Mouse (Mus musculus) naive thymus-derived CD4-positive, alpha-beta T cell, adult 2 months (primary cell): Measurements from ENCODE around the gene Amph.
"Not testable (repeated sequence)": the region's sequence is repeated elsewhere in the genome, so short reads cannot be mapped to it uniquely, and the experiment has no call there.

ENCODE experiments used
- DNase-seq: peaks from one replicate; pipeline ENCODE4 v3.0.0-alpha.2; 2011; ENCODE audit warnings: low read depth

The Amph gene

DNA sequence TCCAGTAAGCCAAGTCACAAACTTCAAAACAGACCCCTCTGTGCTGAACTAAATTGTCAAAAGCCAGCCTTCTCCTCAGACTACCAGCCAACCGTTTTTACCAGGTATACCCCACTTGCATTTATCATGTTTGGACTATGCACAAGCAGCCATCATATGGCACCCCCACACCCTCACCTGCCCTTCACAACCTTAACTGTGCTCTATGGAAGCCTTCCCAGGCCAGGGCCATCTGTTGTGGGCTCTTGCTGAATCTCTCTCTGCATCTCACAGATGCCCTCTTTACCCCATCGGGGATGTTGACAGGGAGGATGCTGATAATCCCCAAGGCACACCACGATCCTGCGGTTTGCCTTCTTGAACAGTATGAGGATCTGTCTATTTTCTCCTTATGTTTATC, 77.9 kb downstream of the Amph start:
- no peak for DNase-seq

DNA sequence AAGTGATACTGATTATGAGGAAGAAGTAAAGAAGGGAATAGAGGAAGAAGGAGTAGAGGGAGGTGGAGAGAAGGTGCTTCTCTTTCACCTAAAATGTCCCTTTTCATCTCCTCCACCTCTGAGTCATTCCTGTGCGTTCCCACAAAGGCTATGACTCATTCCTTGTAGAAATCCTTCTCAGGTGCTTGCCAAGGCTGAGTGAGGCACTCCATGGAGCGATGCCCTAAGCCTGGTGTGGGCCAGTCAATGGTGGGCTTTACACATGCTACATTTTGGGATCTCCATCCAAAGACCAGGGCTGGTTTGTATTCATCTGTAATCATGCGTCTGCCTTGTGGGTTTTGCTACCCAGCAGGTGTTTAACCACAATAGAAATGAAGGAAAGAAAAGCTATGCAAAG, 78.9 kb downstream of the Amph start:
- DNase-seq, result no peak

- no peak for DNase-seq
These were observed 79.9 kb downstream of the Amph start for GRCm38 (mm10) chr13:19027766-19028350.

GRCm38 (mm10) chr13:19031916-19032688, 84.1 kb downstream of the Amph start:
- DNase-seq, result no peak

DNA sequence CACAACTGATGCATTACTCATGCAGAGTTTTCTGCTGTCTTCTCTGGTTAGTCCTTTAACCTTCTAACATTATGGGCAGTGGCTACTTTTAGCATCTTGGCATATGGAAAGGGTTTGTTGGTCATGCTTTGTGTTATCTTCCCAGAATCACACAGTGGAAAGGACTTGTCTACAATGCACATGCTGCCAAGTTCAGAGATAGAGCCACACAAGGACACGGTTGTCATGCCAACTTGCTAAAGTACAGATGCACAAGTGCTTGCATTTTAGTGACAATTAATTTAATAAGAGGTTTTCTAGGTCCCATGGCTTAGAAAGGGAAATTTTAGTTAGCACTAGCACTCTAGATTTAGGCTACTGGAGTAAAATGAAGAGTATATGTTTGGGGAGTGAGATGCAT, 104.1 kb downstream of the Amph start:
- DNase-seq, result no peak

DNA sequence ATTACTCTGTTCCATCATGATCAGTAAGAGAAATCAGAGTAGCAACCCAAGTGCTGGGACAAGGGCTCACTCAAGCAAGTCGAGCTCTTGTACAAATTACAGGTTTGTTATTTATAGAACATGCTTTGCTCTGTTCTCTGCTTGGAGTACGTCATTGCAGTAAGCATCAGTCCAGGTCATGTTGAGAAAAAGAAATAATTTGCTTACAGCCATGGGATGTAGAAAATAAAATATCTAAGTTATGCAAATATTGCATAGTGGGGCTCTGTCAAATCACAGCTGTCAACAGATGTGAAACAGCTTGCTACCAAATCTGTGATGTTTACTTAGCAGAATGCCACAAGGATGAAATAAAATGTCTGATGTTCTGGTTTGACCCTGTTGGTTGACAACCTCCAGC, 106.5 kb downstream of the Amph start:
- DNase-seq, result no peak

DNA sequence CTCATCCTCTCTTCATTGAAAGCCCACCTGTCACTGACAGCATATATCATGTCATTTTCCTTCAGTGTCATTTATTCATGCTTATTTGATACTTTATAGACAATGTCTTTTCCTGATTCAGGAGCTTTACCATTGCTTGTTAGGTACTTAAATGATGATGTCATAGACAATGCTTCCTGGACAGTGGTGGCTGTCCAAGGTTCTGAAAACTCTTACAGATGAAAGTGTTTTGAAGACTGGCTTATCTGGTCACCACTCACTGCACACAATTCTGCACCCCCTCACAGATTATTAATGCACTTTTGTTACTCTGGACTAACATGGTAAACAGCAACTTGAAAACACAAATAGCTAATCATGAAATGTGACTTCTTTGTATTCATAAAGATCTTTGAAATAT, 124.3 kb downstream of the Amph start:
- no peak for DNase-seq

- no peak for DNase-seq
These were observed 129.4 kb downstream of the Amph start for GRCm38 (mm10) chr13:19077427-19077826.

GRCm38 (mm10) chr13:19081932-19082331, 133.9 kb downstream of the Amph start:
- no peak for DNase-seq

DNA sequence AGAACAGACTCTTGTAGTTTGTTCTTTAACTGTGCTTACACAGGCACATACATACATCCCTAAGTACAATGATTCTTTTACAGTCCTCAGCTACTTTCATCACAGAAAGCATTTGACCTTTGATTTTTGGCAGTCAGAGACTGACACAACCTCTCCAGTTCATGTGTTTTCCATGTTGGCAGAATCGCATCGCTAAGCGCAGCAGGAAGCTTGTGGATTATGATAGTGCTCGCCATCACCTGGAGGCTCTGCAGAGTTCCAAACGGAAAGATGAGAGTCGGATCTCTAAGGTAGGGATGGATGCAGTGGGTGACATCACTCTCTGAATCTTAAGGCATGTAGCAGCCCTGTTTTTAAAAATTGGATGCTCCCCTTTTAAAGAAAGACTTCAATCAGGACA, 146.6 kb downstream of the Amph start:
- no peak for DNase-seq

DNA sequence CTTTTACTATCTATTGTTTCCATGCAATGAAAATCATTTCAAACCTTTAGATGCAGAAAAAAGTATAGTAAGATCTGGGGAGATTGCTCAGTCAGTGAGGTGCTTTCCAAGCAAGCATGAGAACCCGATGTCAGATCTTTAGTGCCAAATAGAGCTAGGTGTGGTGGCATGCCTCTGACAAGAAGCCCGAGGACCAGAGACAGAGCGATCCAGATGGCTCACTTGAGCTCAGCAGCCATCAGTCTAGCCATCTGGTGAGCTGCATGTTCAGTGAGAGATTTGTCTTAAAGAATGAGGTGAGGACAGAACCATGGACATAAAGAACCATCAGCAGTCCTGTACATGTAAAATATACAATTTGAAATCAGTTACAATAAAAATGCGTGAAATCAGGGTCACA, 149.1 kb downstream of the Amph start:
- DNase-seq, result no peak

DNA sequence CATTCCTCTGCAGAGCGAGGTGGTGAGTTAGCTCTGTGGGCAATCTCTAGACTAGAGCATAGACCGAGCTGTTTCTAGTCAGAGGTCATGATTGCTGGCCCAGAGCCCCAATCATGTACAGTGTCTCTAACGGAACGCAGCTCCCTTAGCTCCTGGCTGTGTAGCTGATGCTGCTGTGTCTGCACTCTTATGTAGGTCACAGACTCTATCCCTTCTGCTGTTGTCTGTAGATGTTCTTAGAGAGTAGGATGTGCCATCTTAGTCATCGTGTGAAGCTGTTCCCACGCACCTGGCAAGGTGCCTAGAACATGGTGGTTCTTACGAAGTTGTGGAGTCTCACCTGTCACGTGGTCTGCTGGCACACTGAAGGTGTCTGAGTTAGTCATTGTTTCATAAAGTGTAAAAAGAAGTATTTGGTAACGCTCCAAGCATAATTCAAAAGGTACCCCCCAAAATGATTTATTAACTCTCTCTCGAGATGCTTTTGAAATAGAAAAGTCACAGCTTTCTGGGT, 153.9 kb downstream of the Amph start:
- no peak for DNase-seq

- no peak for DNase-seq
These were observed 158.4 kb downstream of the Amph start for GRCm38 (mm10) chr13:19106418-19106817.

- DNase-seq, result no peak
These were observed 161.3 kb downstream of the Amph start for GRCm38 (mm10) chr13:19109331-19109730.

DNA sequence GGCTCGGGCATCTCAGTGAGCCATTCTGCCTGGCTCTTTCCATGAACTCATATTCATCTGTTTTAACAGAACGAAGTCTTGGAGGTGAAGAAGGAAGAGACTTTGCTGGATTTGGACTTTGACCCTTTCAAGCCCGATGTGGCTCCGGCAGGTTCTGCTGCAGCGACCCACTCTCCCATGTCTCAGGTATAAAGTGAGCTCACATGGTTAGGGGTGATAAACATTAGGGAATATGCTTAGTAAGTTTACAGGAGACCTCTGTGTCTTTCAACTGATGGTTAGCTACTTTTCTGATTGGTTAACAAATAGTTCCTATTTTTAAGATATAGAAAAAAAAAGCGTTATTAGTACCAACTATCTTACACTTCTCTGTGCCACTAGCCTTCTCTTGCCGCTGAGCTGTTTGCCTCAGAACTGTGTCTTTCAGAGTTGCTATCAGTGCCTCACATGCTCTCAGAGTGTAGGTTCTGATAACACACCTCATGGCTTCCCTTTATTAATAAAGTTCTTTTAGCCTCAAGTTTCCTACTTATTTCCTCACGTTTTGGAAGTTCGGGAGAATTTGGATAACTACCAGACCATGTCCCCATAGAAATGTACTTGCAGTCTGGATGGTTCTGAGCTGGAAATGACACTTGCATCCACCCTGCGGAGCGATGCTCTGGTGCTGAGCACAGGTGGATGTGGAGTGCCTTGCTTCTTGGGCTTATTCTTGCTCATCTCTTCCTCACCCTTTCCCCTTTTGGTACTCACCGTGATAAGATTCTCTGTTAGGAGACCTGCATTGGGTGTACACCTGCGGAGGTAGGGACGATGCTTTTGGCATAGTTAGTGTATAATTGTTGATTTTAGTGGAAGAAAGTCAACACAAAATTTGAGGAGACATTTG, 165.3 kb downstream of the Amph start:
- no peak for DNase-seq

- DNase-seq, result not testable (repeated sequence)
These were observed 166.8 kb downstream of the Amph start for GRCm38 (mm10) chr13:19114761-19115160.

DNA sequence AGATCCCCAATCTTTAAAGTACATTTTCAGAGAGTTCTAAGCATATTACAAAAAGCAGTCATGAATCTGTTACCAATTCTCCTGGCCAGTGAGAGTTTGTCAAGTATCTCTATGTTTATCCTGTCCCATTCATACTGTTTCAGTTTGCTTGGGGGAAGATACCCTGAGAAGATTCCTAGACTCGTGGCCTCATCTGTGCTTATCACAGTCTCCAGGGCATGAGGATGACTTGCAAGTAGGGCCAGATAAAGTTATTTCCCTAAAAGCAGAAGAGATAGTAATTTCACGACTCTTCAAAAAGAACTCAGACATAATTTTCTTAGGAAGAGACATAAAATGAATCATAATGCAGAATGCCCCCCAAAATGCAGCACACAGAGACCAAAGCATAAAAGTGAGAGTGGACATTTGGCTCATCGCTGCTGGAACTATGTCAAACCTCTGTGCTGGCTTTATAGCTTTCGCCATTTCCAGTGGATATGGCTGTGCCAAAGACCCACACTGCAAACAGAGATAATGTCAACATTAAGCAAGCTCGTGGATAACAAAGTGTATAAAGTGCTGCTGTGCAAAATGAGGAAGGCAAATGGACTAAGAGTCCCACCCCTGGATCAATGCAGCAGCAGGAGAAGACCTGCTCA, 179.0 kb downstream of the Amph start:
- DNase-seq, result no peak

- DNase-seq, result peak; percentile 42
These were observed 185.8 kb downstream of the Amph start for GRCm38 (mm10) chr13:19133833-19134232.

DNA sequence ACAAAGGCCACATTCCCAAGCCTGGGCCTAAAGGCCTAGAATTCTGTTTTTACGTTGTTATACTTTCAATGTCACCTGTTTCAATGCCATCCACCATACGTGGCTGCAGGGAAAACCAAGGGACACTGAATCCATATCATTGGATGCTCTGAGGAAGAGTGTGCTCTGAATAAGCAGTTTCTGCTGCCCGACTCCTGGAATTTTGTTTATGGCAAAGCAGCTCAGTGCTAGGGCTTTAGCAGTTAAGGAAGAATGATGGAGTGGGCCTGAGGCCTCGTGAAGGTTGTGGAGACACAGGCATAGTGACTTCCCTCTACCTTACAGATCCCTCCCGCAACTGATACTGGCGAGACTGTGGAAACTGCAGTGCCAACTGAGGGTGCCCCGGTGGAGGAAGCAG, 189.2 kb downstream of the Amph start:
- DNase-seq, result no peak

- no peak for DNase-seq
These were observed 189.9 kb downstream of the Amph start for GRCm38 (mm10) chr13:19137932-19138331.

DNA sequence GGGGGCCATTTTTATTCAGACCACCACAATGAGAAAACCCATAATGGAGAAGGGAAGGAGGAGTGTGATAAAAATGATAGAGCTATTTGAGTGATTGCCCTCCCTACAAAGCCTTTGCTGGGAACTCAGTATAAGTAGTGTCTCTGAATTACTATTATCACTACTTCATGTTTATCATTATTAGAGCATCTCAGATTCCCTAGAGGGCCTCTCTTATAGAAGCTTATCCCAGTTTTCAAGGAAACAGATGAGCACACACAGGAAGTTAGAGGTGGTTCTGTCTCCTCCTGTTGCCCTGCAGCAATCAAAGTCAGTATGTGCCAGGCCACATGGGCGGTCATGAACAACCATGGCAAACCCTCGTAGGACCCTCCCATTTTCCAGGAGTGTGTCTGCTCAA, 190.5 kb downstream of the Amph start:
- DNase-seq, result no peak

GRCm38 (mm10) chr13:19139104-19139503, 191.1 kb downstream of the Amph start:
- DNase-seq, result peak; percentile 40
